Mouse (Mus musculus) c-Kit-positive CD71-negative TER-119-negative erythroid progenitor cells, embryonic 14.5 days (primary cell): Measurements from ENCODE around the gene Rcbtb2.

Source experiments
- DNase-seq: peaks from one replicate; pipeline ENCODE4 v3.0.0-alpha.2; 2013; ENCODE audit warnings: low read depth

Rcbtb2 gene

GRCm38 (mm10) chr14:73210196-73210595 lies 87.4 kb downstream of the Rcbtb2 start:
- no peak for DNase-seq

- DNase-seq, result no peak
Measured at GRCm38 (mm10) chr14:73211477-73211876, 88.6 kb downstream of the Rcbtb2 start.

GRCm38 (mm10) chr14:73217062-73217461 lies 94.2 kb downstream of the Rcbtb2 start:
- no peak for DNase-seq

- DNase-seq, result no peak
Measured at GRCm38 (mm10) chr14:73222316-73222970, 99.6 kb downstream of the Rcbtb2 start.

GRCm38 (mm10) chr14:73226346-73226745 lies 103.5 kb downstream of the Rcbtb2 start:
- no peak for DNase-seq

GRCm38 (mm10) chr14:73226849-73227248 lies 104.0 kb downstream of the Rcbtb2 start:
- no peak for DNase-seq

GRCm38 (mm10) chr14:73231286-73231982 lies 108.6 kb downstream of the Rcbtb2 start:
- no peak for DNase-seq

- no peak for DNase-seq
Measured at GRCm38 (mm10) chr14:73234468-73235031, 111.7 kb downstream of the Rcbtb2 start.

GRCm38 (mm10) chr14:73237848-73238321 lies 115.0 kb downstream of the Rcbtb2 start, which contains the start of gene Lpar6:
Gene Lpar6 (plus strand): TSS chr14:73237895.
- DNase-seq, result peak; percentile 40

GRCm38 (mm10) chr14:73238498-73239250 lies 115.8 kb downstream of the Rcbtb2 start:
- peak; percentile 39 for DNase-seq

GRCm38 (mm10) chr14:73239291-73239690 lies 116.5 kb downstream of the Rcbtb2 start:
- no peak for DNase-seq

- DNase-seq, result no peak
Measured at GRCm38 (mm10) chr14:73239857-73240256, 117.0 kb downstream of the Rcbtb2 start.

- no peak for DNase-seq
Measured at GRCm38 (mm10) chr14:73244061-73244597, 121.3 kb downstream of the Rcbtb2 start.

GRCm38 (mm10) chr14:73250056-73250455 lies 127.2 kb downstream of the Rcbtb2 start:
- DNase-seq, result no peak

GRCm38 (mm10) chr14:73252276-73252675 lies 129.4 kb downstream of the Rcbtb2 start:
- DNase-seq, result no peak

GRCm38 (mm10) chr14:73253453-73254251 lies 130.8 kb downstream of the Rcbtb2 start:
- no peak for DNase-seq

GRCm38 (mm10) chr14:73254412-73254811 lies 131.6 kb downstream of the Rcbtb2 start:
- no peak for DNase-seq

- DNase-seq, result no peak
Measured at GRCm38 (mm10) chr14:73255426-73255970, 132.7 kb downstream of the Rcbtb2 start.

GRCm38 (mm10) chr14:73257348-73257747 lies 134.5 kb downstream of the Rcbtb2 start:
- no peak for DNase-seq
